Mouse (Mus musculus): ENCODE data around the gene Mvb12b. TPM values are rescaled to one million over a fixed set of nuclear protein-coding genes. Genes with fewer than 3 reads are reported as not detected.

The Mvb12b gene
- polyA plus RNA-seq, 1 experiment from 2014 or later = 43.7 TPM

DNA sequence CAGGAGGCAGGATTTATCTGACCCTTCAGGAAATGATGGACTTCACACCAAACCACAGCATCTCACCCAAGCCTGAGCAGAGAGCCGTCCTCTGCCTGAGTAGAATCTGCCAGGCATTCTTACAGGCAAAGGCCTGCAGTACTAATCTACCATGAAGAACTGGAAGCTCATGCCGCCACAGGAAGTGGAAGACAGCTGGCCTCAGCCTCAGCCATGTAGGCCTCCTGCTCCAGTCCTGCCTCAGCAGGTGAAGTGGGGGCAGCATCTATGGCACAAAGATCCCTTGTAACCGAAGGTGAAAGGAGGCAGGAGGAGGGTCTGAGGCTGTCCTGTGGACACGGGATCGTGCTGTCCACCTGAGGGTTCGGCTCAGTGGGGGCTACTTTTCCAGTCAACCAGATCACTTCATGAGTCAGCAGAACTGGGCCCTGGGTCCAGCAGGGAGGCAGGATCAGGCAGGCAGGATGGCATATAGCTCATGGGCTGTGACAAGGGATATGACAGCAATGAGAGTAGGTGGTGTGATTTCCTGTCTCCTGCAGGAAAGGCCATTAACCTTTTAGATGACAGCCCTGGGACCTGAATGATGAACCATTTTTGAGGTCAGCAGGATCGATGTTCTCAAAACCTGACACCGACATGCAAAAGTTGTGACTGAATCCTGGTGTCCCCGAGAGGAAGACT, 69.9 kb downstream of the Mvb12b start:
- no peak for DNase-seq (ENCODE audit: low spot score)
- ATAC-seq (ENCODE audit: insufficient read depth, low FRiP score, low TSS enrichment) = no peak
- no peak overlapping the region for H3K27ac ChIP-seq (ENCODE audit: low read depth, low read length)

DNA sequence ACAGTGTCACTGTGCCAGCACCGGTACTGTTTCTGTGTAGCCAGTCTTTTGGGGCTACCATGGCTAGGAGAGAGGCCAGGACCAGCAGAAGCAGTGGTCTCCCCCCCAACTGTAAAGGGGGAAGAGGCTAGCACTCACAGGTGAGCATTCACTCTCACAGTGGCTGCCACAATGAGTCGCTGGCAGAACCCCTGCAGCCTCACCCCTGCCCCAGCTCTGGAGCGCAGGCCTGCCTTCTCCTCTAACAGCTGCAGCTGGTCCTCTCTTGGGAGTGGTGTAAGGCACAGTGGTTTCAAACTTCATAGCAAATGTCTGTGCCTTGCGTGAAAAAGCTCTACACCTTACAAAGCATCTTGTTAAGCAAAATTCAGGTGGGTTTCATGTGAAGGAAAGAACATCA, 70.7 kb downstream of the Mvb12b start:
- H3K4me2 ChIP-seq (ENCODE audit: low read depth) = no peak overlapping the region
- WGBS = 80% methylated on average over 4 of the region's 4 CpGs
- no peak overlapping the region for H3K9ac ChIP-seq (ENCODE audit: low read length)
- H3K36me3 ChIP-seq (ENCODE audit: control insufficient read depth, insufficient read depth, low read length) = peaks cover 7% of the 10 kb centered on the region; the same call in 1 of the 2 replicates
- no peak overlapping the region for H3K27ac ChIP-seq (ENCODE audit: low read depth, low read length)
- DNase-seq (ENCODE audit: low spot score) = no peak
- H3K4me3 ChIP-seq (ENCODE audit: low read depth, low read length) = no peak overlapping the region
- no peaks in the 10 kb centered on the region for H3K27me3 ChIP-seq (ENCODE audit: control insufficient read depth, insufficient read depth, low read length)
- peaks cover 13% of the 10 kb centered on the region for H3K4me1 ChIP-seq (ENCODE audit: control insufficient read depth, insufficient read depth, low read length)
- H3K9me3 ChIP-seq (ENCODE audit: control insufficient read depth, low read length) = no peaks in the 10 kb centered on the region
- no peak for ATAC-seq (ENCODE audit: insufficient read depth, low FRiP score, low TSS enrichment)

More for the DNA sequence above, 69.9 kb downstream of the Mvb12b start:
- Histone ChIP-seq H3K36me3 (ENCODE audit: control insufficient read depth, insufficient read depth, low read length) (peaks cover 7% of the 10 kb centered on the region; the same call in 1 of the 2 replicates), H3K4me1 (ENCODE audit: control insufficient read depth, insufficient read depth, low read length) (peaks cover 8% of the 10 kb centered on the region), H3K9ac (ENCODE audit: low read length) (no peak overlapping the region), H3K4me2 (ENCODE audit: low read depth) (no peak overlapping the region), H3K27me3 (ENCODE audit: control insufficient read depth, insufficient read depth, low read length) (no peaks in the 10 kb centered on the region), H3K4me3 (ENCODE audit: low read depth, low read length) (no peak overlapping the region), H3K9me3 (ENCODE audit: control insufficient read depth, low read length) (no peaks in the 10 kb centered on the region)
- 64% methylated on average over 9 of the region's 9 CpGs for WGBS

DNA sequence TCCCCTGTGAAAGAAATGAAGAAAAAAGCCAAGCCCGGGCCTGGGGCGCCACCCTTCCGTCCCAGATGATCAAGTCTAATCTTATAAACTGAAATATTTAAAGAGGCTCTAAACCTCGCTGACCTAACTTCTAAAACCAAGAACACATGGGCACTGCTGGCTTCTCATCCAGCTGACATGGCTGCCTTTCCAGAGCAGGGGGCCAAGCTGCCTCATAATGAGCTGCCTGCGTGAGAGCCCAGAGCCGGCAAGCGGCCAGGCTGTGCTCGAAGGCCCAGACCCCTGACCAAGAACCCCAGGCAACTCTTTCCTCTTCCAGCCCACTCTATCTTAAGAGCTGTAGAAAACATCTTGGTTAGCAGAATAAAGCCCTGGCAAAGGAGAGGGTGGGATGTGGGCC, 73.2 kb downstream of the Mvb12b start:
- H3K4me2 ChIP-seq (ENCODE audit: low read depth) = no peak overlapping the region
- H3K9me3 ChIP-seq (ENCODE audit: control insufficient read depth, low read length) = no peaks in the 10 kb centered on the region
- ATAC-seq (ENCODE audit: insufficient read depth, low FRiP score, low TSS enrichment) (no peak), DNase-seq (ENCODE audit: low spot score) (no peak)
- H3K9ac ChIP-seq (ENCODE audit: low read length) = no peak overlapping the region
- WGBS = 70% methylated on average over 8 of the region's 8 CpGs
- H3K4me3 ChIP-seq (ENCODE audit: low read depth, low read length) = no peak overlapping the region
- H3K27me3 ChIP-seq (ENCODE audit: control insufficient read depth, insufficient read depth, low read length) = no peaks in the 10 kb centered on the region
- H3K27ac ChIP-seq (ENCODE audit: low read depth, low read length) = no peak overlapping the region
- H3K36me3 ChIP-seq (ENCODE audit: control insufficient read depth, insufficient read depth, low read length) = peaks cover 4% of the 10 kb centered on the region; the same call in 1 of the 2 replicates
- H3K4me1 ChIP-seq (ENCODE audit: control insufficient read depth, insufficient read depth, low read length) = peaks cover 35% of the 10 kb centered on the region

DNA sequence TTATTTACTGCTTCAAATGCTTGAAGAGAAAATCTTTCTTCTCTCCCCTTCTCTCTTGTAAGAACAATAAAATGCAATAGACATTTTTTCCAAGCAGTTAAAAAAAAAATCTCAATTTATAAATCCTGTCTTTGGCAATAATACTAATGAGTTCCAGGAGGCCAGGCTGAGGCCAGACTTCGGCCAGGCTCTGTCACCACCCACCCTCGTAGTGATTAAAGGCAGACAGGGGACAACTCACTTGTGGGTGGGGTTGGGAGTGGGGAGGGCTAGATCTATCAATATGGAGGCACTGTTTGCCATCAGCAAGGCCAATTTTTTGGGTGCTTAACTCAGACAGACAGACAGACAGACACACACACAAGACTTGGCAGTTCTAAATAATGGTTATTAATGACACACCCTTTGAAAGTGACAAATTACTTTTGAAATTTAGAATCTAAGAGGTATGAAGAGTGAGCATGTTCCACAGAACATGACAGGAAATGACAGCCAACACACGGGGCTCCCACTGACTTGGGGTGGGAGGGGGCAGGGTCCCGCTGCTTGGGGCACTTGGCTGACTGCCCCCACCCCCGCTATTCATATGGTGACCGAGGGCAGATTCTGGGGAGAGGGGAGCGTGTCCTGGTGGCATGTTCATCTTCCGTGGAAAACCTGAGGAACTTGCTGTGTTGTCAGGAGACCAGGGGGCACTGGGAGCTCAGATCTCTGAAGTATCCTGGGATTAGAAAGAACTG, 74.1 kb downstream of the Mvb12b start:
- no peak overlapping the region for H3K4me2 ChIP-seq (ENCODE audit: low read depth)
- no peak overlapping the region for H3K27ac ChIP-seq (ENCODE audit: low read depth, low read length)
- H3K9me3 ChIP-seq (ENCODE audit: control insufficient read depth, low read length) = no peaks in the 10 kb centered on the region
- H3K36me3 ChIP-seq (ENCODE audit: control insufficient read depth, insufficient read depth, low read length) = peaks cover 2% of the 10 kb centered on the region; the same call in 1 of the 2 replicates
- no peaks in the 10 kb centered on the region for H3K27me3 ChIP-seq (ENCODE audit: control insufficient read depth, insufficient read depth, low read length)
- H3K4me3 ChIP-seq (ENCODE audit: low read depth, low read length) = no peak overlapping the region
- WGBS = 48% methylated on average over 8 of the region's 8 CpGs
- no peak for DNase-seq (ENCODE audit: low spot score)
- H3K9ac ChIP-seq (ENCODE audit: low read length) = no peak overlapping the region; the same call in 1 of the 2 replicates
- peaks cover 41% of the 10 kb centered on the region for H3K4me1 ChIP-seq (ENCODE audit: control insufficient read depth, insufficient read depth, low read length)
- ATAC-seq (ENCODE audit: insufficient read depth, low FRiP score, low TSS enrichment) = no peak

GRCm38 (mm10) chr2:33812980-33813379, 74.8 kb downstream of the Mvb12b start:
- Histone ChIP-seq H3K9ac (ENCODE audit: low read length) (no peak overlapping the region), H3K27me3 (ENCODE audit: control insufficient read depth, insufficient read depth, low read length) (no peaks in the 10 kb centered on the region), H3K36me3 (ENCODE audit: control insufficient read depth, insufficient read depth, low read length) (no peaks in the 10 kb centered on the region), H3K4me2 (ENCODE audit: low read depth) (no peak overlapping the region), H3K9me3 (ENCODE audit: control insufficient read depth, low read length) (no peaks in the 10 kb centered on the region), H3K4me3 (ENCODE audit: low read depth, low read length) (no peak overlapping the region), H3K27ac (ENCODE audit: low read depth, low read length) (0 out of 2 replicates have a peak overlapping the region, but pooled peaks have one; percentile 8), H3K4me1 (ENCODE audit: control insufficient read depth, insufficient read depth, low read length) (peaks cover 41% of the 10 kb centered on the region)
- ATAC-seq (ENCODE audit: insufficient read depth, low FRiP score, low TSS enrichment) = no peak
- WGBS = 74% methylated on average over 11 of the region's 11 CpGs
- no peak for DNase-seq (ENCODE audit: low spot score)

DNA sequence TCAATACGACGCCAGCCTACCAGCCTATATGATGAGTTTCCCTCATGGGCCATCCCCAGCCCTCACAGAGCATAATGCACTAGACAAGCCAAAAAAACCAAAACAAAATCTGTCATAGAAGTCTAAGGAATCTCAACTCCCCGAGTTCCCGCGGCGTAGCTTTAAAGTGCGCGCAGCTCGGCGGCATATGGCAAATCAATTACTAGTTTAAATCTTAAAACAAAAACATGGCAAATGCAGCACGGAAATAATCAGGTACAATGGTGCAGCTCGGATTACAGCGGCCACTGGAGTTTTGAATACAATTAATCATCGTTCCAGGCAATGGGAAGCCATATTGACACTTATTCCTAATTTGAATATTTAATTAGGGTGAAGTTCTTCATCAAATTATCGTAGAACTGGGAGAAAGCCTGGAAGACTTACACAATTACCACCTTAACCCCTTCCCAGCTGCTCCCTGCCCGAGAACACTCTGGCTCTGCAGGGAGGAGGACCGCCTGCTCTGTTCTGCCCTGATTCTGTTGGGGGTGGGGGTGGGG, 76.3 kb downstream of the Mvb12b start:
- no peak overlapping the region for H3K9ac ChIP-seq (ENCODE audit: low read length)
- no peaks in the 10 kb centered on the region for H3K9me3 ChIP-seq (ENCODE audit: control insufficient read depth, low read length)
- ATAC-seq (ENCODE audit: insufficient read depth, low FRiP score, low TSS enrichment) = no peak
- no peak overlapping the region for H3K4me2 ChIP-seq (ENCODE audit: low read depth)
- 55% methylated on average over 17 of the region's 17 CpGs for WGBS
- no peaks in the 10 kb centered on the region for H3K36me3 ChIP-seq (ENCODE audit: control insufficient read depth, insufficient read depth, low read length)
- no peak for DNase-seq (ENCODE audit: low spot score)
- no peak overlapping the region for H3K27ac ChIP-seq (ENCODE audit: low read depth, low read length)
- H3K4me3 ChIP-seq (ENCODE audit: low read depth, low read length) = no peak overlapping the region
- H3K4me1 ChIP-seq (ENCODE audit: control insufficient read depth, insufficient read depth, low read length) = peaks cover 41% of the 10 kb centered on the region
- H3K27me3 ChIP-seq (ENCODE audit: control insufficient read depth, insufficient read depth, low read length) = no peaks in the 10 kb centered on the region

DNA sequence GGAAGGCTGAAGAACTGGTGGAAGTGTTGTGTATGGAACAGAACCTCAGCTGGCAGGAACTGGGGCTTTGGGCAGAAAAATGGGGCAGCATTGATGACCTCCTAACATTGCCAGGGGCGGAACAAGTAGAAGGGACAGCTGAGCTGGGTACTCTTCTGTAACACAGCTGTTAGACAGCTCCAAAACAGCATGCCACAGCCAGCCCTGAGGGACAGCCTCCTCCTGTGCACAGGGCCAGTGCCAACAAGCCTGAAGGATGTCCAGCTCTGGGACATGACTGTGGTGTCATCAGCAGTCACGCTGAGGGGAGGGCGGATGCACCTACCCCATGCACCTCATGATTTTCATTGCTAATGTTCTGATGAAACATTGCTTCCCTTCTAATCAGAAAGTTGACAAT, 78.7 kb downstream of the Mvb12b start:
- no peaks in the 10 kb centered on the region for H3K9me3 ChIP-seq (ENCODE audit: control insufficient read depth, low read length)
- H3K36me3 ChIP-seq (ENCODE audit: control insufficient read depth, insufficient read depth, low read length) = no peaks in the 10 kb centered on the region
- no peak overlapping the region for H3K9ac ChIP-seq (ENCODE audit: low read length)
- no peak overlapping the region for H3K27ac ChIP-seq (ENCODE audit: low read depth, low read length)
- 82% methylated on average over 3 of the region's 3 CpGs for WGBS
- no peak overlapping the region for H3K4me3 ChIP-seq (ENCODE audit: low read depth, low read length)
- ATAC-seq (ENCODE audit: insufficient read depth, low FRiP score, low TSS enrichment) = no peak
- H3K4me2 ChIP-seq (ENCODE audit: low read depth) = no peak overlapping the region
- peaks cover 37% of the 10 kb centered on the region for H3K4me1 ChIP-seq (ENCODE audit: control insufficient read depth, insufficient read depth, low read length)
- no peaks in the 10 kb centered on the region for H3K27me3 ChIP-seq (ENCODE audit: control insufficient read depth, insufficient read depth, low read length)
- no peak for DNase-seq (ENCODE audit: low spot score)

DNA sequence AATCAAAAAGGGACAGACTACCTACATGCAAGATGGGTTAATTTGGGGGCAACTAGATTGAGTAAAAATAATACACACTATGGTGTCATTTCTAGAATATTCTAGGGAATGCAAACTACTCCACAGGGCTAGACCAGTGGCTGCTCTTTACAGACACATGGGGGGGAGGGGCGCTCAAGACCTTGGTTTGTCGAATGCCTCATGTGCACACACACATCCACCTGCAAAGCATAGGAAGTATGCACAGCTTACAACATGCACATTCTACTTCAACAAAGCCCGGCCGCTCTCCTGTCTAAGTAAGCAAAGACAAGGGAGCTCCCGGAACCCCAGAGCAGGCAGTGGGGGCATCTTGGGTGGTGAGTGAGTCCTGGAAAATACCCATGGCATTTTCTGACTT, 79.7 kb downstream of the Mvb12b start:
- DNase-seq (ENCODE audit: low spot score) = no peak
- Histone ChIP-seq H3K4me3 (ENCODE audit: low read depth, low read length) (no peak overlapping the region), H3K36me3 (ENCODE audit: control insufficient read depth, insufficient read depth, low read length) (peaks cover under 1% of the 10 kb centered on the region; the same call in 1 of the 2 replicates), H3K4me1 (ENCODE audit: control insufficient read depth, insufficient read depth, low read length) (peaks cover 35% of the 10 kb centered on the region), H3K4me2 (ENCODE audit: low read depth) (no peak overlapping the region), H3K27me3 (ENCODE audit: control insufficient read depth, insufficient read depth, low read length) (no peaks in the 10 kb centered on the region), H3K27ac (ENCODE audit: low read depth, low read length) (no peak overlapping the region), H3K9me3 (ENCODE audit: control insufficient read depth, low read length) (no peaks in the 10 kb centered on the region), H3K9ac (ENCODE audit: low read length) (no peak overlapping the region)
- ATAC-seq (ENCODE audit: insufficient read depth, low FRiP score, low TSS enrichment) = no peak
- 95% methylated on average over 5 of the region's 5 CpGs for WGBS
